Mouse (Mus musculus): ENCODE measurements at regions not wholly inside any gene's neighbourhood (a gene's known extent, or its start where the extent isn't known, plus 50 kb on each side); places are given as distances from the start of the nearest gene placed in this dataset.

DNA sequence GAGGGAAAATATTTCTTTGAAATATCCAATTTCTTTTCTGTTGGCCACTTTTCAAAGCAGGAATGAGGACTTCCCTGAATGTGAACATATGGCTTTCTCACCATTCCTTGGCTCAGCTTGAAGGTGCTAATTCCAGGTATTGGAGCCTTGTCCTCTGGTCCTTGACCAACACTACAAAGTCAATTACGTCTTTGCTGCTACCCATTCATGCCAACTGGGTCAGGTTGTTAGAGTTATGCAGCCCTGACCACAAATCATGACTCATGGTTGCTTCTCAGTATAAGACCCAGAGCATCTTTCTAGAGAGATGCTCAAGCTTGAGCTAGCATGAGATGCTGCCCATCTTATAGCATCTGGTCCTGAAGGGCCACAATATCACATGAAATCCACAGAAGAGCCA is 141.0 kb upstream of the Adamts9 start:
- Histone ChIP-seq H3K4me2 (ENCODE audit: low read depth, low read length, poor library complexity, severe bottlenecking) (no peak overlapping the region), H3K36me3 (ENCODE audit: insufficient read depth, low read length) (no peaks in the 10 kb centered on the region), H3K27me3 (ENCODE audit: insufficient read depth, low read length) (no peaks in the 10 kb centered on the region), H3K9ac (replicated peaks; ENCODE audit: low read length, poor library complexity, severe bottlenecking) (no peak overlapping the region), H3K4me3 (ENCODE audit: low read depth, low read length) (no peak overlapping the region), H3K27ac (ENCODE audit: low read depth, low read length) (no peak overlapping the region), H3K4me1 (ENCODE audit: insufficient read depth, low read length) (no peaks in the 10 kb centered on the region), H3K9me3 (ENCODE audit: low read length) (no peaks in the 10 kb centered on the region)
- ATAC-seq (ENCODE audit: low FRiP score) (no peak), DNase-seq (ENCODE audit: low spot score) (no peak)
- TF ChIP-seq CTCF (IDR thresholded peaks at IDR 0.05) = no peak
- 91% methylated on average over 1 of the region's 1 CpGs for WGBS

DNA sequence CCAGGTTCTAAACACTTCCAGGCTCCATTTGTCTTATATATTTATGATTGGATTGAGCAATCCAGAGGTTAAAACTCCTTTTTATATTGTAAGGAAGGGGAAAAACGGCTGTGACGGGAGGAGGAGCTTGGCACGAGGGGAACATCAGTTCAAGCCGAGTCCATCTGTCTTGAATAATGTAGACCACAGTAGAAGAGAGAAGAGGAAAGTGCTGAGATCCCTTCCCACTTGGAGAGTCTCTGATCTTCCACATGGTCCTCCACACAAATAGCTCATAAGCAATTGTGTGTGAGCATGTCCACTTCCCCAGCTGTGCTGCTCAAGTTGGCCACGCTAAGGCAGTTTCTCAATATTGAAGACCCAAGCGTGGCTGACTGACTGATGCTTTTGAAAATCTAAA is 140.4 kb upstream of the Adamts9 start:
- WGBS = 92% methylated on average over 6 of the region's 6 CpGs
- Histone ChIP-seq H3K27me3 (ENCODE audit: insufficient read depth, low read length) (no peaks in the 10 kb centered on the region), H3K9me3 (ENCODE audit: low read length) (no peaks in the 10 kb centered on the region), H3K4me2 (ENCODE audit: low read depth, low read length, poor library complexity, severe bottlenecking) (no peak overlapping the region), H3K9ac (replicated peaks; ENCODE audit: low read length, poor library complexity, severe bottlenecking) (no peak overlapping the region), H3K36me3 (ENCODE audit: insufficient read depth, low read length) (no peaks in the 10 kb centered on the region), H3K27ac (ENCODE audit: low read depth, low read length) (no peak overlapping the region), H3K4me3 (ENCODE audit: low read depth, low read length) (no peak overlapping the region), H3K4me1 (ENCODE audit: insufficient read depth, low read length) (no peaks in the 10 kb centered on the region)
- ATAC-seq (ENCODE audit: low FRiP score) = no peak
- DNase-seq (ENCODE audit: low spot score) = no peak
- no peak for TF ChIP-seq CTCF (IDR thresholded peaks at IDR 0.05)

DNA sequence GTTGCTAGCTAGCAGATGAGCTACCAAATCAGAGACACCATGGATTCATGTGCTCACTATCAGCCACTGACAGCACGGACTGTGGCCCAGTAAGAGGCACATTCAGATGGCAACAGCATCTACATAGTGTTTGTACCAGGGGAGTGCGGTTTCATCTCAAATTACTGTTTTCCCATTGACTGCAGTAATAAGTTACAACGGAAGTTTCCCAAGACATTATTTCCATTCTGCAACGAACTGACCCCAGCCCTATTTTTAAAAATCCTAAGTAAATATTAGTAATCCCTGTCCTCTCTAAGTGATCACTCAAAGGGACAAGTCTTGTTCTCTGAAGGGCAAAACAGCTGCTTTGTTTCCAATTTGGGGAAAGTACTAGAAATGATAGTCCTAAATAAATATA is 138.9 kb upstream of the Adamts9 start:
- no peaks in the 10 kb centered on the region for H3K4me1 ChIP-seq (ENCODE audit: insufficient read depth, low read length)
- H3K9me3 ChIP-seq (ENCODE audit: low read length) = no peaks in the 10 kb centered on the region
- H3K4me3 ChIP-seq (ENCODE audit: low read depth, low read length) = no peak overlapping the region
- H3K27ac ChIP-seq (ENCODE audit: low read depth, low read length) = no peak overlapping the region
- no peaks in the 10 kb centered on the region for H3K27me3 ChIP-seq (ENCODE audit: insufficient read depth, low read length)
- ATAC-seq (ENCODE audit: low FRiP score) (no peak), DNase-seq (ENCODE audit: low spot score) (no peak)
- H3K36me3 ChIP-seq (ENCODE audit: insufficient read depth, low read length) = no peaks in the 10 kb centered on the region
- 85% methylated on average over 4 of the region's 4 CpGs for WGBS
- H3K9ac ChIP-seq (replicated peaks; ENCODE audit: low read length, poor library complexity, severe bottlenecking) = no peak overlapping the region
- no peak overlapping the region for H3K4me2 ChIP-seq (ENCODE audit: low read depth, low read length, poor library complexity, severe bottlenecking)
- TF ChIP-seq CTCF (IDR thresholded peaks at IDR 0.05) = no peak

DNA sequence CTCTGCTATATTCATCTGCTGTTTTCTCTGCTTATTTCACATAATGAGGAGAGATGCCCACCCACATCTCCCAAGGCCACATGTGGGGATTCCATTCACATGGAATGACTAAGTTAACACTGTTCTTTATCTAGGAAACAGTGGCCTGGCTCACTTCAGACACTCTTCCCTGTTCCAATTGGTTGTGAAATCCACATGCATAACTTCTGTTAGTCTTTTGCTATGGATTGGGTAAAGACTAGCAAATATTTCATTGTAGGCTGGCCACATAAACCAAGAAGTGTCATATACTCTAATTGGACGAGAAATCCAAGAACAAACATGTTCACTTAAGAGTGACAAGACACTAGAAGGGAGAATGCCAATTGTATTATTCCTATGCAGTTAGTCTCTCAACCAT is 133.4 kb upstream of the Adamts9 start:
- Histone ChIP-seq H3K36me3 (ENCODE audit: insufficient read depth, low read length) (no peaks in the 10 kb centered on the region), H3K27me3 (ENCODE audit: insufficient read depth, low read length) (no peaks in the 10 kb centered on the region), H3K4me3 (ENCODE audit: low read depth, low read length) (no peak overlapping the region), H3K27ac (ENCODE audit: low read depth, low read length) (no peak overlapping the region), H3K9me3 (ENCODE audit: low read length) (no peaks in the 10 kb centered on the region), H3K4me1 (ENCODE audit: insufficient read depth, low read length) (no peaks in the 10 kb centered on the region), H3K4me2 (ENCODE audit: low read depth, low read length, poor library complexity, severe bottlenecking) (no peak overlapping the region), H3K9ac (replicated peaks; ENCODE audit: low read length, poor library complexity, severe bottlenecking) (no peak overlapping the region)
- no peak for DNase-seq (ENCODE audit: low spot score)
- TF ChIP-seq CTCF (IDR thresholded peaks at IDR 0.05) = no peak
- 89% methylated on average over 1 of the region's 1 CpGs for WGBS
- no peak for ATAC-seq (ENCODE audit: low FRiP score)

DNA sequence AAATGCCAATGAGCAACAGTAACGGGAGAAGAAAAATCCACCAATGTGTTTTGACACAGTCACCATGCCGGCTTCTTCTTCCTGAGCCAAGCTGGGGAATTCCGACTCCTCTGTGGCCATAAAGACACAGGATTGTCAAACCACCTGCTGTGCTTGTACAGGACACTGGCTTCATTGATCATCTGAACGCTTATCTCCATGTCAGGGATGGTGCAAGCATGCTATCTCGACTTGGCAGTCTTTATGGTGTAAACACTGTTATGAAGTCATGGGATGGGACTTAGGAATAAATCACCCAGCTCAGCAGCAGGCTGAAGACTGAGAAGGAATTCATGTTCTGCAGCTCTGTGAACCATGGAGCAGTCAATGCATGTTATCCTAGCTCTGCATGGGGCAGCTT is 132.6 kb upstream of the Adamts9 start:
- WGBS = 64% methylated on average over 5 of the region's 5 CpGs
- H3K27ac ChIP-seq (ENCODE audit: low read depth, low read length) = no peak overlapping the region
- H3K4me3 ChIP-seq (ENCODE audit: low read depth, low read length) = no peak overlapping the region
- no peaks in the 10 kb centered on the region for H3K36me3 ChIP-seq (ENCODE audit: insufficient read depth, low read length)
- no peak for DNase-seq (ENCODE audit: low spot score)
- no peaks in the 10 kb centered on the region for H3K27me3 ChIP-seq (ENCODE audit: insufficient read depth, low read length)
- no peaks in the 10 kb centered on the region for H3K4me1 ChIP-seq (ENCODE audit: insufficient read depth, low read length)
- H3K9ac ChIP-seq (replicated peaks; ENCODE audit: low read length, poor library complexity, severe bottlenecking) = no peak overlapping the region
- ATAC-seq (ENCODE audit: low FRiP score) = no peak
- no peak for TF ChIP-seq CTCF (IDR thresholded peaks at IDR 0.05)
- no peak overlapping the region for H3K4me2 ChIP-seq (ENCODE audit: low read depth, low read length, poor library complexity, severe bottlenecking)
- no peaks in the 10 kb centered on the region for H3K9me3 ChIP-seq (ENCODE audit: low read length)

DNA sequence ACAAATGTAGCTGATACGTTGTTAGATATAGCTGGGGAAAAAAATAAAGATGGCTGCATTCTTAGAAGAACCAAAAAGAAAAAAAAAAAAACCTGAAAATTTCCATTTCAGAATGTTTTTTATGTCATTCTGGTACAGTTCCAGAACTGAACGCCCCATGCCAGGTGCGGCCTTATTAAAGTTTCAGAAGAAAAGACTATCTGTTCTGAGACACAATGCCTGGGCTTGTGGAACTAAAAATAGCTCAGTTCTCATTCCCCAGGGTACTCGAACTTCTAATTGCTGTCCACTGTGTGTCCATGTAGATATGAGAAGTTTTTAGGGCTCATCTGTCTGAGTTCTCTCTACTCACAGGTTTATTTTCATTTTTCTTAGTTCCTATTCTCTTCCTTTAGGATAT is 131.7 kb upstream of the Adamts9 start:
- no peak for TF ChIP-seq CTCF (IDR thresholded peaks at IDR 0.05)
- ATAC-seq (ENCODE audit: low FRiP score) (no peak), DNase-seq (ENCODE audit: low spot score) (no peak)
- WGBS = 48% methylated on average over 4 of the region's 4 CpGs
- H3K4me1 ChIP-seq (ENCODE audit: insufficient read depth, low read length) = no peaks in the 10 kb centered on the region
- no peak overlapping the region for H3K9ac ChIP-seq (replicated peaks; ENCODE audit: low read length, poor library complexity, severe bottlenecking)
- H3K4me2 ChIP-seq (ENCODE audit: low read depth, low read length, poor library complexity, severe bottlenecking) = no peak overlapping the region
- H3K4me3 ChIP-seq (ENCODE audit: low read depth, low read length) = no peak overlapping the region
- no peaks in the 10 kb centered on the region for H3K36me3 ChIP-seq (ENCODE audit: insufficient read depth, low read length)
- no peak overlapping the region for H3K27ac ChIP-seq (ENCODE audit: low read depth, low read length)
- no peaks in the 10 kb centered on the region for H3K27me3 ChIP-seq (ENCODE audit: insufficient read depth, low read length)
- no peaks in the 10 kb centered on the region for H3K9me3 ChIP-seq (ENCODE audit: low read length)

DNA sequence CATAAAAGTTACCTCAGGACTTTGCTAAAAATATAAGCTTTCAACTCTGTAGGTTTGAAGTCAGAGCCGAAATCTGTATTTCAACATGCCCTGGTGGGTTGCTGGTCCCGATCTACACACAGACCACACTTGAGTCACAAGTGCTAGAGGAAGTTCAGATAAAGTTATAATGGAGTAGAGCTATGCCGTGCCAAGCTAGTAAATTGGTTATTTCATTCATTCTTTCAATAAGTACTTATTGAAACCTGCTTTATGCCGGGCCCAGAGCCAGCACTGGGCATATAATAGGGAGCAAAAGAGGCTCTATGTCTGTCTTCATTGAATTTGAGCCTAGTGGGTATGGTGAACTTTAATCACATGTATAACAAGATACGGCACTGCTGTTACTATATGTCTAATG is 127.6 kb upstream of the Adamts9 start:
- Histone ChIP-seq H3K4me1 (ENCODE audit: insufficient read depth, low read length) (0 out of 2 replicates have a peak, but pooled peaks cover 3% of the 10 kb centered on the region), H3K27ac (ENCODE audit: low read depth, low read length) (no peak overlapping the region), H3K36me3 (ENCODE audit: insufficient read depth, low read length) (no peaks in the 10 kb centered on the region), H3K4me3 (ENCODE audit: low read depth, low read length) (no peak overlapping the region), H3K27me3 (ENCODE audit: insufficient read depth, low read length) (no peaks in the 10 kb centered on the region), H3K9me3 (ENCODE audit: low read length) (no peaks in the 10 kb centered on the region), H3K9ac (replicated peaks; ENCODE audit: low read length, poor library complexity, severe bottlenecking) (no peak overlapping the region), H3K4me2 (ENCODE audit: low read depth, low read length, poor library complexity, severe bottlenecking) (no peak overlapping the region)
- no peak for TF ChIP-seq CTCF (IDR thresholded peaks at IDR 0.05)
- WGBS = 84% methylated on average over 5 of the region's 5 CpGs
- DNase-seq (ENCODE audit: low spot score) = no peak
- ATAC-seq (ENCODE audit: low FRiP score) = no peak

All from midbrain, postnatal 0 days (tissue).